Mouse (Mus musculus): Measurements from ENCODE around the gene Ptgfrn.

Gene Ptgfrn

DNA sequence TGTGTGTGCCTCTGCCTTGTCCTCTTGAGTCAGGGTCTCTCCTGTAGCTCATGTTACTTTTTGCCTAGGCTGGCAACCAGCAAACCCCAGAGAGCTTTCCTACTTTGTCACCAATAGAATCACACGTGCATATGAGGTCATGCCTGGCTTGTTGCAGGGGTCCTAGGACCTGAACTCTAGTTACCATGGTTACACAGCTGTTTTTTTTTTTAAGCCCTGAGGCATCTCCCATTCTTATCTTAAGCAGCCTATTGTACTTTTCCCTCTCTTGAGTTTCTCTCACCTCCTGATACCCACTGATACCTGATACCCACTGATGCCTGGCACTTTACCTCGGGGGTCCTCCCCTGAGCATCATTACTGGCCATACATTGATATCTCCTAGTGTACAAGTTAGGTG is 110.3 kb downstream of the Ptgfrn start:
- Histone ChIP-seq H3K36me3 (ENCODE audit: insufficient read depth, low read length) (no peaks in the 10 kb centered on the region), H3K4me1 (replicated peaks; ENCODE audit: low read depth, low read length) (peaks cover 14% of the 10 kb centered on the region), H3K27me3 (ENCODE audit: insufficient read depth, low read length) (peaks cover 8% of the 10 kb centered on the region; the same call in 1 of the 2 replicates), H3K9me3 (ENCODE audit: low read length) (no peaks in the 10 kb centered on the region), H3K4me3 (replicated peaks; ENCODE audit: low read length) (no peak overlapping the region)
- no peak for TF ChIP-seq NANOG (IDR thresholded peaks at IDR 0.05; ENCODE audit: borderline replicate concordance, low read length)
- TF ChIP-seq POU5F1 (IDR thresholded peaks at IDR 0.05; ENCODE audit: borderline replicate concordance, low read length), result no peak
- TF ChIP-seq CTCF (conservative IDR thresholded peaks at IDR 0.05; ENCODE audit: low read length), result no peak

DNA sequence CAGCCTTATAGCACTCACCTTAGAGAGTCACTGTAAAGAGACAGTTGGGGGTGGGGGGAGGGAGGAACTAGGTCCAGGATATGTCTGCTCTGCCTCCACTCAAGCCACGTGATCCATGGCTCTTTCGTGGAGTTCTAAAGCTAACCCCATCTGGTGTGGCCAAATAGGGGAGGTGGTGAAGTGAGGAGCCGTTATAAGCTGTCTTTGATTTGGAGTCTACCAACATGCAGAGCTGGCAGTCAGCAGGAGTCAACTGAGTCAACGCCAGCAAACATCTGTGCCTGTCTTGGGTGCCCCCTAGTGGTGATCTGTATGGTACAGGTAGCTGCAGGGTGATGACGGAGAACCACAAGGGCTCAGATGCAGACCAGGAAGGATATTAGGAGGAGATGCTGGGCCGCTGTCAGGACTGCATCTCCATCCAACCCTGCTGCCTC is 111.2 kb downstream of the Ptgfrn start:
- TF ChIP-seq NANOG (IDR thresholded peaks at IDR 0.05; ENCODE audit: borderline replicate concordance, low read length) (no peak), CTCF (conservative IDR thresholded peaks at IDR 0.05; ENCODE audit: low read length) (peak; percentile 79), POU5F1 (IDR thresholded peaks at IDR 0.05; ENCODE audit: borderline replicate concordance, low read length) (no peak)
- H3K9me3 ChIP-seq (ENCODE audit: low read length), result no peaks in the 10 kb centered on the region
- H3K4me1 ChIP-seq (replicated peaks; ENCODE audit: low read depth, low read length), result peaks cover 18% of the 10 kb centered on the region
- no peaks in the 10 kb centered on the region for H3K36me3 ChIP-seq (ENCODE audit: insufficient read depth, low read length)
- peaks cover 6% of the 10 kb centered on the region; the same call in 1 of the 2 replicates for H3K27me3 ChIP-seq (ENCODE audit: insufficient read depth, low read length)
- no peak overlapping the region for H3K4me3 ChIP-seq (replicated peaks; ENCODE audit: low read length)

DNA sequence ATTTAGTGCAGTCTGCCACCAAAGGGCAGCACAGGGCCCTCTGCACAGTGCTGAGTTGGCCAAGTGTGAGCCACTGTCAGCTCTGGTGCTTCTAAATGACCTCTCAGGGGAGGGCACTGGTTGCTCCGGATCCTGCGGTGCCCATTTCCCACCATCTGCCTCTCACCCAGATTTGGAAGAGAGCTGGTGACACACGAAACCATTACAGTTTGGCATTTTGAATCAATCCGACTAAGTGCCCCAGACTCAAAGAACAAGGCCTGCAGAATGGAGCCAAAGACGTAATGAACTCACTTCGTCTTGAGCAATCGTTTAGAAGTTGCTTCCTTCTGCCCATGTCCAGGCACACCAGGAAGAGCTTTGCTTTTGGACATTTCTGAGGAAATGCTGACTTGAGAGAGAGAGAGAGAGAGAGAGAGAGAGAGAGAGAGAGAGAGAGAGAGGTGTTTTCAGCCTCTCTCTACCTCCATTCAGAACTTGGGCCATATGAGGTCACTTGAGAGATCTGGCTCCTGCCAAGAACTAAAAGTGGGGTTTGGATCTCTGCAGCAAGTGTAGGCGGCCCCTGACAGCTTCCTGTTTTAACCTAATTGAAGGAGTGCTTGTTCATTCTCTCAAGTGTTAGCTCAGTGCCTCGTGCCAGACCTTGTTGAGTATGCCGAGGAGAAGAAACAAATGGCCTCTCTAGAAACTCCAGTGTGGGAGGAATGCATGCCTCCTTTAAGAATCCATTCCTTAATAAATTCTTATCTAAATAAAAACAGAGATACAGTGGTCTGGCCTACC is 112.1 kb downstream of the Ptgfrn start:
- H3K4me3 ChIP-seq (replicated peaks; ENCODE audit: low read length), result no peak overlapping the region
- H3K27me3 ChIP-seq (ENCODE audit: insufficient read depth, low read length), result peaks cover 5% of the 10 kb centered on the region; the same call in 1 of the 2 replicates
- TF ChIP-seq CTCF (conservative IDR thresholded peaks at IDR 0.05; ENCODE audit: low read length) (no peak), POU5F1 (IDR thresholded peaks at IDR 0.05; ENCODE audit: borderline replicate concordance, low read length) (no peak), NANOG (IDR thresholded peaks at IDR 0.05; ENCODE audit: borderline replicate concordance, low read length) (no peak)
- peaks cover 13% of the 10 kb centered on the region for H3K4me1 ChIP-seq (replicated peaks; ENCODE audit: low read depth, low read length)
- no peaks in the 10 kb centered on the region for H3K36me3 ChIP-seq (ENCODE audit: insufficient read depth, low read length)
- no peaks in the 10 kb centered on the region for H3K9me3 ChIP-seq (ENCODE audit: low read length)

DNA sequence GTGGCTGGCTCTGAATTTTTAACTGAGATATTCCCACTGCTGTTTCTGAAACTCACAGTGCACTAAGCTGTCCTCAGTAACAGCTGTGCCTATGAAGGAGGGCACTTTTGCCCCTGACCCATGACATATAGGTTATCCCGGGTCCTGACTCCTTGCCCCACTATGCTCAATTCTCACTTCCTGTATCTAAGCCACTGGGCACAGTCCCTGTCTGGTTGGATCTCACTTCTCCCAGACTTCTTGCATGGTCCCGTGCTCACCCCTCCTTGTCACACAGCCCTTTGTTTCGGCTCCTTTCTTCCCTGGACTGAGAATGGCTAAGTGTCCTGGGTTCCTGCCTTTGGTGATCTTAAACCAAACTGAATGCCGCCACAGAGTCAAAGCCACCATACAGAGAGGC is 115.8 kb downstream of the Ptgfrn start:
- TF ChIP-seq POU5F1 (IDR thresholded peaks at IDR 0.05; ENCODE audit: borderline replicate concordance, low read length) (no peak), NANOG (IDR thresholded peaks at IDR 0.05; ENCODE audit: borderline replicate concordance, low read length) (no peak), CTCF (conservative IDR thresholded peaks at IDR 0.05; ENCODE audit: low read length) (no peak)

DNA sequence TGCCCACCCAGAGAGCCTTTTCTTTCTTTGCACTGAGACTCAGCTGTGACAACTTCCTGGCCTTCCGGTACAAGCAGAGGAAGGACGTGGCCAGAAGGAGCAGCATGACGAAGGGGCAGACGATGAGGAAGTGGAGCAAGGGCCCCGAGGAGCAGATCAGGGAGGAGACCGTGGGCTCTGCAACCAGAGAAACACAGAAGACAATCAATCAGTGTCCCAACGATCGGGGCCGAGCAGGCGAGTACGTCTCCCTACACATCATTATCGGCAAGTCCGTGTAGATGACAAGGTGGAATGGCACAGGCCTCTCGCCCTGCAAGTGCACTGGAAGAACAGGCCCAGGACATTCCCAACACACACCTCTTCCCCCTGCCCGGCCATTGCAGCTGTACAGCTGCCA is 116.4 kb downstream of the Ptgfrn start:
- Histone ChIP-seq H3K36me3 (ENCODE audit: insufficient read depth, low read length) (no peaks in the 10 kb centered on the region), H3K27me3 (ENCODE audit: insufficient read depth, low read length) (no peaks in the 10 kb centered on the region), H3K9me3 (ENCODE audit: low read length) (no peaks in the 10 kb centered on the region), H3K4me1 (replicated peaks; ENCODE audit: low read depth, low read length) (peaks cover 16% of the 10 kb centered on the region), H3K4me3 (replicated peaks; ENCODE audit: low read length) (no peak overlapping the region)
- no peak for TF ChIP-seq CTCF (conservative IDR thresholded peaks at IDR 0.05; ENCODE audit: low read length)
- TF ChIP-seq POU5F1 (IDR thresholded peaks at IDR 0.05; ENCODE audit: borderline replicate concordance, low read length), result no peak
- no peak for TF ChIP-seq NANOG (IDR thresholded peaks at IDR 0.05; ENCODE audit: borderline replicate concordance, low read length)

More for the DNA sequence above, 115.8 kb downstream of the Ptgfrn start:
- Histone ChIP-seq H3K4me1 (replicated peaks; ENCODE audit: low read depth, low read length) (peaks cover 19% of the 10 kb centered on the region), H3K27me3 (ENCODE audit: insufficient read depth, low read length) (no peaks in the 10 kb centered on the region), H3K4me3 (replicated peaks; ENCODE audit: low read length) (no peak overlapping the region), H3K9me3 (ENCODE audit: low read length) (no peaks in the 10 kb centered on the region), H3K36me3 (ENCODE audit: insufficient read depth, low read length) (no peaks in the 10 kb centered on the region)

DNA sequence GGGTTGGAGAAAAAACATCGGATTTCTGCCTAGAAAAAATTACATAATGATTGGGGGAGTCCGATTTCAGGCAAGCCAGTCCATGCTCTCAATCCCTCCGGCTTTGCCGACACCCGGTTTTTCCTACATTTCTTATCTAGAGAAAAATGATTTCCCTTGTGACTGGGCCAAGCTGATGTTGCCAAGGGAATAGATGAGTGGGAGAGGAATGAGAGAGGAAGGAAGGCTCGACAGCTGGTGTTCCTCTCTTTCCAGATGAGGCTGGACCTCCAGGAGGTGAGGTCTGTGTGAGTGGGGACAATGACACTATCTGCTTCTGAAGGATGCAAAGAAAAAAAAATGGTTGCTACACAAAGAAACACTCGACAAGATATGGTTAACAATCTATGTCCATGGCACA is 116.9 kb downstream of the Ptgfrn start:
- peaks cover 15% of the 10 kb centered on the region for H3K4me1 ChIP-seq (replicated peaks; ENCODE audit: low read depth, low read length)
- no peak overlapping the region for H3K4me3 ChIP-seq (replicated peaks; ENCODE audit: low read length)
- TF ChIP-seq NANOG (IDR thresholded peaks at IDR 0.05; ENCODE audit: borderline replicate concordance, low read length), result no peak
- no peak for TF ChIP-seq CTCF (conservative IDR thresholded peaks at IDR 0.05; ENCODE audit: low read length)
- TF ChIP-seq POU5F1 (IDR thresholded peaks at IDR 0.05; ENCODE audit: borderline replicate concordance, low read length), result no peak
- H3K9me3 ChIP-seq (ENCODE audit: low read length), result no peaks in the 10 kb centered on the region
- H3K27me3 ChIP-seq (ENCODE audit: insufficient read depth, low read length), result 0 out of 2 replicates have a peak, but pooled peaks cover 4% of the 10 kb centered on the region
- no peaks in the 10 kb centered on the region for H3K36me3 ChIP-seq (ENCODE audit: insufficient read depth, low read length)

Data from E14TG2a.4 (cell line).